Mouse (Mus musculus): Measurements from ENCODE around the gene Myef2. TPM values are rescaled to one million over a fixed set of nuclear protein-coding genes. Genes with fewer than 3 reads are reported as not detected.

Gene Myef2
- polyA plus RNA-seq, 1 experiment from 2014 or later: 259 TPM

Other genes with a start within 250 kb of the Myef2 start
- gene Slc24a5, start 55.5 kb downstream of the Myef2 start, polyA plus RNA-seq (2014; fragmentation: Nextera tagmentation; extraction: Ambion mirVana): 3.6 and 4.6 TPM in 2 replicates
- 4.6 and 8.0 TPM in 2 replicates for gene Ctxn2, start 13.0 kb upstream of the Myef2 start, polyA plus RNA-seq (2014; fragmentation: Nextera tagmentation; extraction: Ambion mirVana)
- gene Slc12a1, start 28.8 kb upstream of the Myef2 start, polyA plus RNA-seq (2014; fragmentation: Nextera tagmentation; extraction: Ambion mirVana): 0.05 TPM in 1 of 2 replicates, not detected in the other
- gene Dut, start 123.5 kb upstream of the Myef2 start, polyA plus RNA-seq (2014; fragmentation: Nextera tagmentation; extraction: Ambion mirVana): 127 and 151 TPM in 2 replicates